Mouse (Mus musculus): ENCODE results near the gene Wfdc12. TPM values are rescaled to one million over a fixed set of nuclear protein-coding genes. Genes with fewer than 3 reads are reported as not detected.

Gene Wfdc12
- polyA plus RNA-seq, 1 experiment = not detected

Other genes starting within 250 kb of the Wfdc12 start
- gene Ywhab, start 195.6 kb downstream of the Wfdc12 start, polyA plus RNA-seq (2012; rRNA removed) = 291 and 293 TPM in 2 replicates
- 1.0 and 2.1 TPM in 2 replicates for gene Pabpc1l, start 165.2 kb downstream of the Wfdc12 start, polyA plus RNA-seq (2012; rRNA removed)
- gene Stk4, start 120.3 kb downstream of the Wfdc12 start, polyA plus RNA-seq (2012; rRNA removed) = 19.8 and 21.3 TPM in 2 replicates
- gene Tomm34, start 119.4 kb downstream of the Wfdc12 start, polyA plus RNA-seq (2012; rRNA removed) = 82.4 and 90.4 TPM in 2 replicates
- gene Kcns1, start 19.5 kb downstream of the Wfdc12 start, polyA plus RNA-seq (2012; rRNA removed) = 4.9 and 7.1 TPM in 2 replicates
- gene Wfdc5, start 7.9 kb downstream of the Wfdc12 start, polyA plus RNA-seq (2012; rRNA removed) = not detected in 2 replicates
- gene Wfdc15a, start 9.5 kb upstream of the Wfdc12 start, polyA plus RNA-seq (2012; rRNA removed) = not detected in 2 replicates
- 0.38 TPM in 1 of 2 replicates, not detected in the other for gene Wfdc15b, start 31.1 kb upstream of the Wfdc12 start, polyA plus RNA-seq (2012; rRNA removed)
- gene Svs2, start 47.9 kb upstream of the Wfdc12 start, polyA plus RNA-seq (2012; rRNA removed) = not detected in 2 replicates
- gene Svs3b, start 66.0 kb upstream of the Wfdc12 start, polyA plus RNA-seq (2012; rRNA removed) = not detected in 2 replicates
- not detected in 2 replicates for gene Svs4, start 87.9 kb upstream of the Wfdc12 start, polyA plus RNA-seq (2012; rRNA removed)
- gene Svs3a, start 98.7 kb upstream of the Wfdc12 start, polyA plus RNA-seq (2012; rRNA removed) = not detected in 2 replicates
- not detected in 2 replicates for gene Svs6, start 126.1 kb upstream of the Wfdc12 start, polyA plus RNA-seq (2012; rRNA removed)
- not detected in 2 replicates for gene Svs5, start 142.1 kb upstream of the Wfdc12 start, polyA plus RNA-seq (2012; rRNA removed)
- 0.67 and 0.68 TPM in 2 replicates for gene Slpi, start 198.5 kb upstream of the Wfdc12 start, polyA plus RNA-seq (2012; rRNA removed)
- gene Rbpjl, start 212.5 kb upstream of the Wfdc12 start, polyA plus RNA-seq (2012; rRNA removed) = 1.7 and 1.8 TPM in 2 replicates
- gene Matn4, start 214.6 kb upstream of the Wfdc12 start, polyA plus RNA-seq (2012; rRNA removed) = 25.8 and 25.9 TPM in 2 replicates

Measured in frontal cortex, adult 2 months (tissue).